Mouse (Mus musculus) MN1 (cell line): ENCODE data around the gene Gtf2h1.

Experiments used
- DNase-seq: peaks from one replicate; pipeline ENCODE4 v3.0.0-alpha.2; 2016; ENCODE audit warnings: low spot score

Gtf2h1 gene

GRCm38 (mm10) chr7:46851026-46851425 lies 55.1 kb downstream of the Gtf2h1 start:
- no peak for DNase-seq

DNA sequence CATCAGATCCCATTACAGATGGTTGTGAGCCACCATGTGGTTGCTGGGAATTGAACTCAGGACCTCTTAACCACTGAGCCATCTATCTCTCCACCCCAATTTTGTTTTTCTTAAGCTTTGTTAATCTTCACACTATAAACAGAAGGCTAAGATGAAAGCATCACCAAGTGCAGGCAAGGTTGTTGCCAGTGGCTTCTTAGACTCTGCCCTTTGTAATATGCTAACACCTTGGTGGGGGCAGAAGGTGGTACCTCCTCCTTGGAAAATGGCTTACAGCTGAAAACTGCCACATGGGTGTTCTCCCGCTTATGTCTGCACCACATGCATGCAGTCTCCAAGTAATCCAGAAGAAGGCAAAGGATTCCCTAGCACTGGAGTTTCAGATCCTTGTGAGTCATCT lies 56.8 kb downstream of the Gtf2h1 start:
- no peak for DNase-seq

DNA sequence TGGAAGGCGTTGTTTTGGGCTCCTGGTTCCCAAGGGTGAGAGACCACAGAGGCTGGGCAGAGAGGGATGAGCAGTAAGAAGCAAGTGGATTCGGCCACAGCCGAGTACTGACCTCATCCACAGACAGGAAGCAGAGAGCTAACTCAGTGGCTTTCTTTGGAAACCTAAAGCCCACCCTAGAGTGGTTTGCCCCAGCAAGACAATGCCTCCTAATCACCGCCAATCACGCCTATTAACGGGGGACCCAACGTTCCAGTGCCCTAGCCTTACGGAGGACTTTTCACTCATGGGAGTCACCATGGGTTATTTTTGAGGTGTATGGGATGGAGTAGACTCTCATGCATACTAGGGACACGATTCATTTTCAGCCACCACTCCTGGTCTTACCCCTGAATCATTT lies 57.5 kb downstream of the Gtf2h1 start:
- DNase-seq: no peak

DNA sequence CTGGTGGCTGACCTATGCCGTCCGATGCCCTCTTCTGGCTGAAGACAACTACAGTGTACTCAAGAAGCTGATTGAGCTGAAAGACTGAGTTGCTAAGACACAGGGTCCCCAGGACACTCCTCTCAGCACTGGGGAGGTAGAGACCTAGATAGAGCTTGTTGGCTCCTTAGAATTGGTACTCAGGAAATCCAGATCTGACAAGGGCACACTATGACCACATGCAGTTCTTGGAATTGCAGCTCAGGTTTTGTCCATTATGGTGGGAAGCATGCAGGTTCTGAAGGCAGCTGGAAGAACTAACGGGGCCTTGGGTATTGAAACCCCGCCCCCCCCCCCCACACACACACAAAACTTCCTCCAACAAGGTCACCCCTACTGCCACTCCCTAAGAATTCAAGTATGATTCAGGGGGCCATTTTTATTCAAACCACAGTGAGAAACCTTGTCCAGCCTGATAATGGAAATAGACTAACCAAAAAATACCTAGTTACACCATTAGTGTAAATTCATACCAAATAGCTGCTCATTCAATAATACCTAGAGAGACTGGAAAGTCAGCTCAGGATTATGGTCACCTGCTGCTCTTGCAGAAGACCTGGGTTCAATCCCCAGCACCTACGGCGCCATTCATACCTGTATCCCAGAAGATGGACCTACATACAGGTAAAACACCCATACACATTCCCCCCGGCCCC lies 60.1 kb downstream of the Gtf2h1 start:
- no peak for DNase-seq

GRCm38 (mm10) chr7:46857436-46857835 lies 61.5 kb downstream of the Gtf2h1 start:
- no peak for DNase-seq

- no peak for DNase-seq
Measured at GRCm38 (mm10) chr7:46859031-46859430, 63.1 kb downstream of the Gtf2h1 start.

GRCm38 (mm10) chr7:46860996-46861395 lies 65.1 kb downstream of the Gtf2h1 start, which contains the start of gene Ldhc:
TSS of gene Ldhc (plus strand) at chr7:46861203.
- no peak for DNase-seq

GRCm38 (mm10) chr7:46871988-46872387 lies 76.1 kb downstream of the Gtf2h1 start:
- no peak for DNase-seq
